Mouse (Mus musculus) lung, postnatal 36 days (tissue): ENCODE measurements at regions not wholly inside any gene's neighbourhood (a gene's known extent, or its start where the extent isn't known, plus 50 kb on each side); places are given as distances from the start of the nearest gene placed in this dataset.
A peak's percentile ranks its signal among the peaks of the same experiment; 100 is the strongest.

Experiments
- DNase-seq: peaks from one replicate; pipeline ENCODE4 v3.0.0; 2022; ENCODE audit warnings: mixed read lengths

GRCm38 (mm10) chr9:46610101-46611005 is 290.6 kb upstream of the 4931429L15Rik start:
- no peak for DNase-seq

GRCm38 (mm10) chr9:46608695-46609094 is 288.9 kb upstream of the 4931429L15Rik start:
- DNase-seq: no peak

- no peak for DNase-seq
Measured at GRCm38 (mm10) chr9:46600803-46601202, 281.0 kb upstream of the 4931429L15Rik start.

- DNase-seq: no peak
Measured at GRCm38 (mm10) chr9:46599931-46600708, 280.3 kb upstream of the 4931429L15Rik start.

- DNase-seq: no peak
Measured at GRCm38 (mm10) chr9:46598518-46598917, 278.7 kb upstream of the 4931429L15Rik start.

- DNase-seq: no peak
Measured at GRCm38 (mm10) chr9:46593444-46593843, 273.7 kb upstream of the 4931429L15Rik start.

GRCm38 (mm10) chr9:46592908-46593307 is 273.1 kb upstream of the 4931429L15Rik start:
- no peak for DNase-seq

GRCm38 (mm10) chr9:46586818-46587217 is 267.0 kb upstream of the 4931429L15Rik start:
- DNase-seq: no peak

- no peak for DNase-seq
Measured at GRCm38 (mm10) chr9:46581844-46582243, 262.1 kb upstream of the 4931429L15Rik start.

GRCm38 (mm10) chr9:46562301-46562700 is 242.5 kb upstream of the 4931429L15Rik start:
- DNase-seq: no peak

GRCm38 (mm10) chr9:46558481-46558880 is 238.7 kb upstream of the 4931429L15Rik start:
- DNase-seq: no peak

GRCm38 (mm10) chr9:46557781-46558180 is 238.0 kb upstream of the 4931429L15Rik start:
- no peak for DNase-seq

- no peak for DNase-seq
Measured at GRCm38 (mm10) chr9:46555156-46555555, 235.4 kb upstream of the 4931429L15Rik start.

- no peak for DNase-seq
Measured at GRCm38 (mm10) chr9:46554586-46555152, 234.9 kb upstream of the 4931429L15Rik start.

- DNase-seq: no peak
Measured at GRCm38 (mm10) chr9:46549416-46549815, 229.6 kb upstream of the 4931429L15Rik start.

GRCm38 (mm10) chr9:46544326-46544725 is 224.5 kb upstream of the 4931429L15Rik start:
- no peak for DNase-seq

GRCm38 (mm10) chr9:46541001-46541400 is 221.2 kb upstream of the 4931429L15Rik start:
- DNase-seq: no peak

- DNase-seq: no peak
Measured at GRCm38 (mm10) chr9:46538616-46539015, 218.8 kb upstream of the 4931429L15Rik start.

GRCm38 (mm10) chr9:46516401-46517130 is 196.8 kb upstream of the 4931429L15Rik start:
- no peak for DNase-seq

- DNase-seq: peak; percentile 1
Measured at GRCm38 (mm10) chr9:46512276-46513051, 192.7 kb upstream of the 4931429L15Rik start.

GRCm38 (mm10) chr9:46511307-46511706 is 191.5 kb upstream of the 4931429L15Rik start:
- no peak for DNase-seq

GRCm38 (mm10) chr9:46509896-46510295 is 190.1 kb upstream of the 4931429L15Rik start:
- no peak for DNase-seq
